Mouse (Mus musculus): ENCODE measurements around the gene Abhd2.

Gene Abhd2

GRCm38 (mm10) chr7:79293605-79294232 lies 20.7 kb downstream of the Abhd2 start:
- no peak for DNase-seq (ENCODE audit: low spot score in 2 of 2)

- no peak for DNase-seq (ENCODE audit: low spot score in 2 of 2)
Measured at GRCm38 (mm10) chr7:79294449-79294980, 21.5 kb downstream of the Abhd2 start.

GRCm38 (mm10) chr7:79295196-79295826 lies 22.3 kb downstream of the Abhd2 start:
- DNase-seq (ENCODE audit: low spot score in 2 of 2), result no peak

- no peak for DNase-seq (ENCODE audit: low spot score in 2 of 2)
Measured at GRCm38 (mm10) chr7:79298681-79299080, 25.7 kb downstream of the Abhd2 start.

- no peak for DNase-seq (ENCODE audit: low spot score in 2 of 2)
Measured at GRCm38 (mm10) chr7:79299548-79299947, 26.5 kb downstream of the Abhd2 start.

- peak in 1 of 2 experiments; percentile 20 for DNase-seq (ENCODE audit: low spot score in 2 of 2)
Measured at GRCm38 (mm10) chr7:79300432-79301151, 27.6 kb downstream of the Abhd2 start.

GRCm38 (mm10) chr7:79302145-79302544 lies 29.1 kb downstream of the Abhd2 start:
- DNase-seq (ENCODE audit: low spot score in 2 of 2), result no peak

GRCm38 (mm10) chr7:79302586-79302985 lies 29.6 kb downstream of the Abhd2 start:
- no peak for DNase-seq (ENCODE audit: low spot score in 2 of 2)

GRCm38 (mm10) chr7:79303183-79303761 lies 30.3 kb downstream of the Abhd2 start:
- no peak for DNase-seq (ENCODE audit: low spot score in 2 of 2)

GRCm38 (mm10) chr7:79308455-79309030 lies 35.5 kb downstream of the Abhd2 start:
- DNase-seq (ENCODE audit: low spot score in 2 of 2), result no peak

GRCm38 (mm10) chr7:79309247-79310190 lies 36.5 kb downstream of the Abhd2 start:
- DNase-seq (ENCODE audit: low spot score in 2 of 2), result no peak

- DNase-seq (ENCODE audit: low spot score in 2 of 2), result no peak
Measured at GRCm38 (mm10) chr7:79310191-79310555, 37.2 kb downstream of the Abhd2 start.

GRCm38 (mm10) chr7:79311420-79311988 lies 38.5 kb downstream of the Abhd2 start:
- no peak for DNase-seq (ENCODE audit: low spot score in 2 of 2)

- no peak for DNase-seq (ENCODE audit: low spot score in 2 of 2)
Measured at GRCm38 (mm10) chr7:79312246-79312645, 39.2 kb downstream of the Abhd2 start.

GRCm38 (mm10) chr7:79313519-79314059 lies 40.6 kb downstream of the Abhd2 start:
- DNase-seq (ENCODE audit: low spot score in 2 of 2), result no peak

GRCm38 (mm10) chr7:79314517-79314916 lies 41.5 kb downstream of the Abhd2 start:
- peak; percentile 10 for DNase-seq (ENCODE audit: low spot score in 2 of 2)

- DNase-seq (ENCODE audit: low spot score in 2 of 2), result no peak
Measured at GRCm38 (mm10) chr7:79315149-79315548, 42.1 kb downstream of the Abhd2 start.

GRCm38 (mm10) chr7:79316069-79316695 lies 43.2 kb downstream of the Abhd2 start:
- DNase-seq (ENCODE audit: low spot score in 2 of 2), result no peak

- no peak for DNase-seq (ENCODE audit: low spot score in 2 of 2)
Measured at GRCm38 (mm10) chr7:79317576-79317975, 44.6 kb downstream of the Abhd2 start.

Measured in natural killer cell, adult 2 months (primary cell).